Mouse (Mus musculus) 3134 (cell line): ENCODE measurements around the gene Emcn.
A peak's percentile ranks its signal among the peaks of the same experiment; 100 is the strongest.

Experiments
- DNase-seq: peaks from one replicate; pipeline ENCODE4 v3.0.0-alpha.2; 2011; ENCODE audit warnings: low spot score; ENCODE audit not compliant: insufficient read length; ENCODE audit errors: extremely low read depth

Emcn gene

DNA sequence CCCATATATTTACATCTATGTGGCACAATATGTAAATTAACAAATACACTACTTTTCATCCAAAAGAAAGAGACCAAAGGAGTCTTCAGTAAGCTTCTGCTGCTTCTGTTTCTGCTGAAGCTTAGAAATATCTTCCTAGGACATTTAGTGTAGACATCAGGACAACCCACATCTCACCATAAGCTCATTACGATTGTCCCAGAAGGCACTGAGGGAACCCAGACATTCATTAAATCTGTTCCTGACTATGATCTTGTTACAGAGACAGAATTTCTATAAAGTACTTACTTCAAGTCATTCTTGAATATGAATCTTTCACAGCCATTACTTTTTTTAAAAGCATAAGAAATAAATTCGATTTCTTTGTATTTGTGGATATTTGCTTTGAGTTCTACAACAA is 41.4 kb downstream of the Emcn start:
- no peak for DNase-seq

DNA sequence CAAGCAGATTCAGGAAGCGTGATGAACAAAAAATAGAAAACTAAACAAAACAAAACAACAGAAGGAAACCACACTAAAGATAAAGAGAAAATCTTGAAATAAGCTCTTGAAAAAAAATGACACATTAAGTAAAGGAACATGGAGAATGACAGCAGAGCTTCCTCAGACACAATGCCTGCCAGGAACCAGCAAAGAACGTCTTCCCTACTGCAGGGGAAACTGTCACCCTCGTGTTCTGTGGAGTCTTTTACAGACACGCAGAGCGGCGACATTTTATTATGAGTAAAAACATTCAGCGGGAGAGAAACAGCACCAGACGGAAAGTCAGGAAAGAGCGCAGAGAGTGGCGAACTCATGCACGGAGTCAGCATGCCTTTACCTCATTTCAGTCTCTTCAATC is 54.7 kb downstream of the Emcn start:
- no peak for DNase-seq

DNA sequence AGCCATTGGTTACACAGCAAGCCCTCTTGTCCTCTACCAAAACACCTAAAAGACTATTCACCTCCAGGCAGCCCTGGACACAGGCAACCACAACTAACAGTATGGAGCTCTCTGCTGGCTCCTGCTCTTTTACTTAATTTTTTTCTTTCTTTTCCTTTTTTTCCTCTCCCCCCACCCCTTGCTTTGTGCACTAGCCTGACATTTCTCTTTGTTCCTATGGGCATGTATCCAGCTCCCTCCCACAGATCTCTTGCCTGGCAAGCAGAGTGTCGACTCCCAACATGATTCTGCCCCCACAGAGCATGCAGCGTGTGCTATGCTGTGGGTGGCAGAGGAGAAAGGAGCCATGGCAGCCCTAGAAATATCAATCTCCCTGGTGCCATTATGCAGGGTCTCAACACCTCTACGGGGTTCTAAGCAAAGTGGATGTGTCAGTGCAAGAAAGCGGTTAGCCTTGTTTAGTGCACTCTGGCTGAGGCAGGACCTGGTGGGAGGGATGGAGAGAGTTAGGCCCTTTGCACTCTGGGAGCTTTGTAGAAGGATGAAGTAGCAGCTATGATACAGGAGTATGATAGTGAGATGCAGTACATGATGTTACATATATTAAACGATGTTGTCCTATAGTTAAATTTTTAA is 74.7 kb downstream of the Emcn start:
- DNase-seq: no peak

DNA sequence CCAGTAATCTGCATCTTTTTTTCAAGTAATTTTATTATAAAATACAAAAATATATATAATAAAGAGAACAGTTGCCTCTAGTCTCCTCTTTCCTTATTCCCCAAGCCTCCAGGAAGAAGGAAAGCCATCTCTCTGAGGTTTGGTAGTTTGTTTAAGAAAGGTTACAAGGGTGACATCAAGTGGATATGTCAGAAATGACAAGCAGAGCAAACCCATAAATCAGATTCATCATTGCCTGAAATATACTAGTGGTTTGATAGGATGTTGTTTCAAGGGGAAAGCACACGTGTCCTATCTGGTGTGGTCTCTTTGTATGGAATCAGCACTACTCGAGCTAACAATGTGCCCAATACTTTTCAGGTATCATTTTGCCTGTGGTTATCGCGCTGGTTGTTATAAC is 77.8 kb downstream of the Emcn start:
- DNase-seq: peak; percentile 3

DNA sequence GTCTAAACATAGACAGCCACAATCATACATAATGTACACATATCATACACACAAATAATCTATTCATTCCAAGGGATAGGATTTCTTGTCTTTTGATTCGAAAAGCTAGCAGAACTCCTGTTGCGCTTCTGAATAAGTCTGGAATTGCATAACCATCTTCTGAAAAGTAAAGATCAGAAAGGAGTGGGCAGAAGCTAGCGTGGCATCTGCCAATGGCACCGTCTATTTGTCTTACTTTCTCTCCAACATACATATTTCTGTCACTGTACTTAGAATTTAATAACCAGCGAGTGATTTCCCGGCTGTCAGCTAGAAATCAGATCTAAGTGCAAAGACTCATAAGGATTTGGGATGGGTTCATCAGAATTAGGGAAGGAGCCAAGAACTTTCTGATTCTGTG is 88.6 kb downstream of the Emcn start:
- no peak for DNase-seq

DNA sequence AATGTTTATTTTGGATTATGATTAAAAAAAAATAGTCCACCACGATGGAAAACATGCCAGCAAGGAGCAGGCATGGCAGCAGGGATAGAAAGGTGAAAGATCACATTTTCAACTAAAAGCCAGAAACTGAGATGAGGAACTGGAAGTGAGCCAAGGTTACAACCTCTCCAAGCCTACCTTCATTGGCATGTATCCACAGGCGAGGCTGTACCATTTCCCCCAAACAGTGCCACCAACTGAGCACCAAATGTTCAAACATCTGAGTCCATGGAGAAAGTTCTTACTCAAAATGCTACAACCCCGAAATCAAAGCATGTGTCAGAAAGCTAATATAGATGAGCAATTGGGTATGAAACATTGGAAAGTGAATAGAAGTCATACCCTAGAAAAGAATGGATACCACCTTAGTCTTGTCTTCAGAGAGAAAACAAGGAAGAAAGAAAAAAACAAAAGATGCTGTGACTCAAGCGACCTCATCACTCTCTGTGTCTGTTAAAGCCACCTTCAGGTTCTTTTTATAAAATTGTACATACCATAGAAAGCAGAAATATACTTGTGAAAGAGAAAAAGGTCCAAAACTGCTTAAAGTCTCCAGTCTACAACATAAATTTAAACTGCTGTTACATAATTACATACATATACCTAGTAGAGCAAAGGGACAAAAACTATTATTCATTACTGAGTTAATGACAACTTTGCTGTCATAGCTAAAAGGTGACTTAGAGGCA is 124.2 kb downstream of the Emcn start:
- no peak for DNase-seq

DNA sequence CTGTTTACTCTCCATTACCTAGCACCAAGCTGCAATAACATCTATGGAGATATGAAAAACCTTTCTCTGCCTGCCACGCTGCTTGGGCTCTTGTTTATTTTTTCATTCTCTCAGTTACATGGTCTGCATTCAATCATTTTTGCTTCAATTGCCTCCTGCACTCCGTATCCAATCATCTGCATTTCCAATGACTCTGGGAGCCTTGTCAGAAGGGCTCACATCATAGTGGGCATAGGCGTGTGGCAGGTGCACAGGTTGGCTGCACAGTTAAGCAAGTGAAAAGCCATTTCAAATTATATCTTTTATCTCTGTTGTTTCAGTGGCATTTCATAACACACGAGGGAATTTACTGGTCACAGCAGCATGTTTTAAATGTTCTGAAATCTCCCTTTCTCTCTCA is 125.1 kb downstream of the Emcn start:
- no peak for DNase-seq

DNA sequence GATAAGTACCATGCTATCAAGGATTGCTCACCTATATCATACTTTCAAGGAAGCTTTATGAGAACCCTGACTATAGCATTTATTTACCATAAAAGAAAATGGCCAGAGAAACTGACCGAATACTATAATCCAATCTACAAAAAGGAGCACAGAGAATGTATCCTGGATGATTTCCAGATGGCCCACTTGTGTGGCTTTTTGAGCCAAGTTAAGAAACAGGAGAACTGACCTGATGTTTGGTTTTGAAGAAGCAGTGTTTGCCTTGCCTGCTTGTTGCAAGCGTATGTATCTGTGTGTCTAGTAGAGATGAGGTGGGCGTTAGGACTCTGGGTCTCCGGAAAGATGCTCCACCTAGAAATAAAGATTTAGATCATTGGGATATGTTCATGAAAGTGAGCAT is 125.9 kb downstream of the Emcn start:
- DNase-seq: no peak

DNA sequence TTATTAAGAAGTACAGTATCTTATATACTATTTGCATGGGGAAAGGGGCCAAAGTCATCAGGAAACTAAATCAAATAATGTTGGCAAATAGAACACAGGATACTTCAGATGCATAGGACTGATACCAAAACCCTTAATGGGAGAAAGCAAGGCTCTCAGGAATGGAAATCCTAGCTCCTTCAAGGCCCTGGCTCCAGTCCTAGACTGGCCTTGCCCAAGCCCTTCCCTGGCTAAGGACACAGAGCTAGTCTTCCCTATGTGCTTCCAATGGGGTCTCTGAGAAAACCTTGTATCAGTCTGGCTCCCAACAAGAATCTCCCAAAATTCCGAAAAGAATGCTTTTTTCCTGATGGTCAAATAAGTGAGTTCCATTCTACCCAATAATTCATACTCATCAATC is 126.5 kb downstream of the Emcn start:
- no peak for DNase-seq

DNA sequence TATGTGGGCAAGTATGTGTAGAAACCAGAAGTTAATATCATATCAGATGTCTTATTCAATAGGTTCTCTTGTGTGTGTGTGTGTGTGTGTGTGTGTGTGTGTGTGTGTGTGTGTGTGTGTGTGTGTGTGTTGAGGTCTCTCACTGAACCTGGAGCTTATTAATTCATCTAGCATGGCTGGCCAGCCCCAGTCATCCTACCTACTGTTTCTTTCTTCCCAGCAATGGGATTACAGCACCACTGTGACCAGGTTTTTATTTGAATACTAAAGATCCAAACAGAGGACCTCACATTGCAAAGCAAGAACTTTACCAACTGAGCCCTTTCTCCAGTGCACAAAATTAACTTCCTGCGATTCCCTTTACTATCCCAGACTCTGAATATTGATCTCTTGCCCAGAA is 131.3 kb downstream of the Emcn start:
- no peak for DNase-seq

DNA sequence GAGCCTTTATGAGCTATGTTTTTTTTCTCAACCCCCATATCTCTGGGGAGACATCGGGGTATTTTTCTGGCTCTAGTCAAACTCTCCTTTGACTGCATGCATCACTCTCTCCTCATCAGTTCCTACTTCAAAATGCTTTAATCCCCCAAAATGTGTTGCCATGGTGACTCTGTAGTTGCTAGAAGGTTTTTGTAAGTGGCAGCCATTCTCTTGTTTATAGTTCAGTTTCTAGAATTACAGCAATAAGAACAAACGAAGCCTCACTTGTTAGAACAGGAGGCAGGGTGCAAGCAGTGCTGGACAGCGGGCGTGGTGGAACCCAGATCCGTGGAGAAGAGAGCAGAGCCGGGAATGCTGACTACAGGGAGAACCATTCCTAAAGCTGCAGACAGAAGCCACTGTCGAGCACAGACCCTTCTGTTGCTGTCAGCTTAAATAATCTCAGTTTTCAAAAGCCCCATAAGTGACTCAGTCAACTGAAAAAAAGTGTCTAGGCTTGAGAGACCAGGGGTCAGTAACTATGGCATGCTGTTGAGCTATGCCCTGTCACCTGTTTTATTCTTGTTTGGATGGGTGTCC is 139.0 kb downstream of the Emcn start:
- no peak for DNase-seq

DNA sequence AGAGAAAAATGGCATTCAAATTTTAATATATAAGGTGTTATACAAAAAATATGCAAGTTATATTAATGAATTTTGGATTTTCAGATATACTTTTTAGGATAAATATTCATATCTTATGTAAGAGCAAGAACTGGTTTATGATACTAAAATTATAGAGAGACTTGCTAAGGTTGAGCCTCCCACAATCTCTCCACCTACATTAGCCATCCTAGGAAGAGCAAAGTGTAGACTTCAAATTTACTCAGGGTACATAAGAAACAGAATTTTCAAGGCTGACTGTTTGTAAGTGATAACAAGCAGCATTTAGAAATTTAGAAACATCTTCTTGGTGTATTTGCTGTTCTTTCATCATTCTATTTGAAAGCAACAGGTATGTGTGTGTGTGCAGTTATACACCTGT is 140.3 kb downstream of the Emcn start:
- no peak for DNase-seq
